Mouse (Mus musculus): Measurements from ENCODE around the gene Rnf144b. TPM values are rescaled to one million over a fixed set of nuclear protein-coding genes. Genes with fewer than 3 reads are reported as not detected.

Rnf144b gene
- total RNA-seq, 4 experiments from 2014 or later: 21.8 to 26.8 (median 26.2) TPM

DNA sequence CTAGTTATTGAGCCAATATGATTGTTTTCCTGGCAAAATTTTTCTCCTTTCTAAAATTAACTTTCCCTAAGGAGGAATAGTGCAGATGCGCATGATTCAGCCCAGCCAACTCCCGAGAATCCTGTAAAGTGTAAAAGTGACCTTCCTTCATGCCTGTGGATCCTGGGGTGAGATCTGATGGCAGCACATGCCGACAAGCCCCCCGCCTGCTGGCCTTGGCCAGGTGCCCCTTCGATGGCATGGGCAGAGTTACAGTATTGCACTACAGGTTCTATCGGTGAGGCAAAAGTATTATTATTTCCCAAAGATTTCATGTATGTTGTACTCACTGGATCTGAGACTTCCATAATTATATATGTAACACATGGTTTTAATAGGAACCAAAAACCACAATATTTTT is 2.5 kb downstream of the Rnf144b start:
- DNase-seq (ENCODE audit: low spot score): no peak

DNA sequence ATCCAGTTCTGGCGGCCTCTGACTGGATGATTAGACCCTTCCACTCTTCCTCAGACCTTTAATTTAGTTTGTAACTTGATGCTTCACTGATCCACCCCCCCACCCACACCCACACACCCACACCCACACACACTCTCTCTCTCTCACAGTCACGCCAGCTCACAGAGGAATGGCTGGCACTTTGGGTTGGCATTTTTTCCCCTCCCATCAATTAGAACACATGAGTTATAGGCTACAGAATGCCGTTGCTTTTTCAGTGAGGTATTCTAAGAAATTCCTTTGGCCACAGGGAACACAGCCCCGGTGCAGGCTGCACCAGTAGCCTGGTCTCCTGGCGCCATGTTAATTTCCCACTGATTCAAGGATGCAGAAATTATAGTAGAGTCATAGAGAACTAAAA is 3.1 kb downstream of the Rnf144b start:
- DNase-seq (ENCODE audit: low spot score): no peak

DNA sequence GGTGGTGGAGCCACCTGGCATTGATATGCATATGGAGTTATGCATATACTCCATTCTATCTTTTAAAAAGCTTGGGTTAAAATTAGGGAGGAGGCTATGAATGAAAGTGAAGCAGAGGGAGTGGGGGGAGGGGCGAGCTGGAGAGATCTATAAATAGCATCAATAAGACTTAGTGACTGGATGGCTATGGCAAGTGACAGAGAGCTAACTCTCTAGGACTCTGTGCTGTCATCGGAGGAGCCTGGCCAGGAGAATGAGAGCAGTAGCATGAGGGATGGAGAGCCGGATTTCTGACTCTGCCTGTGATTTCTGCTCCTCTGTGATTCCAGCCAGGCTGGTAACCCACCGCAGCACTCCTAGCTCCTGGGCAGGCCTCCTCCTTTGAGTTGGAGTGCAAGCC is 6.6 kb downstream of the Rnf144b start:
- DNase-seq (ENCODE audit: low spot score): no peak

DNA sequence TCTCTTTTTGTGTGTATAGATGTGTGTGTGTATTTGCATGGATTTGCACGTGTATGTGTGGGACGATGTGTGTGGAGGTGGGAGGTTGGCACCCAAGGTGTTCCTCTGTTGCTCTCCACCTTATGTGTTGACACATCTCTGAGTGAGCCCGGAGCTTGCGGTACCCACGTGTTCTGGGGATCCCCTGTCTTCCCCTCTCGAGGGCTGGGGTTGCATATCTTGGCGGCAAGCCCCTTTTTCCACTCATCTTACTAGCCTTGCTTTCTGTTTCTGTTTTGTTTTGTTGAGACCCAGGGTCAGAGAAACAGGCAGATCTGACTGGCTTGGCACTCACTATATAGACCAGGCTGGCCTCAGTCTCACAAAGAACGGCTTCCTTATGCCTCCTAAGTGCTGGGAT is 10.6 kb downstream of the Rnf144b start:
- DNase-seq (ENCODE audit: low spot score): no peak

DNA sequence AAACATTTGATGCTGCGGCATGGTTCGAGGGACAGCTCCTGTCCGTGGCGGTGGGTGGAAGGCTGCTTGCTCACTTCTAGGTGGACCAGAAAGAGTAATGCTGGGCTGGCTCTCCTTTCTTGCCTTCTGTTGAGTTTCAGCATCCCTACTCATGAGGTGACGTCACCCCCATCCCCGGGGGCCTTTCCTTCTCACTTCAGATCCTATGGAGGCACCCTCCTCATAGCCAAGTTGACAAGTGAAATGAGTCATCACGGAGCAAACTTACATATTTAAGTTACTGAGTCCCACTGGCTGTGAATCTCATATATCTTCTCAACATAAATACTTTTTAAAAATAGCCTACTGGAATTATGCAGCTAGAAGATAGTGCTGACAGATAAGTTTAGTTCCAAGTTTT is 12.4 kb downstream of the Rnf144b start:
- DNase-seq (ENCODE audit: low spot score): no peak

DNA sequence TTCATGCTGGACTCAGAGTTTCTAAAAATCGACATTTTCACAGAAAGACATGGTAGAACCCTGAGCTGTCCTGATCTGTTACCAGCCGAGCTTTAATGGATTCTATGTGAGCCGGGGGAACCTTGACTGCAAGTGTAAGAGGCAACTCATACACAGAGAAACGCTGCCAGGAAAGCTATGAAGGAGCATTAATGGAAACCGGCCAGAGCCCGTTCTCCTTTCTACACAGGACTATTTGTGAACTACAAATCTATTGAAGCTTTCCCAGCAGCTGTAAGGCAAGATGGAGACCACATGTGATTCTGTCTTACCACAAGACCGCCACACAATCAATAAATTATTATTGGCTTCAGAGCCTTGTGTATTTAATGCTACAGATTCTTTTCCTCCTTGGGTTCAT is 13.3 kb downstream of the Rnf144b start:
- no peak for DNase-seq (ENCODE audit: low spot score)

DNA sequence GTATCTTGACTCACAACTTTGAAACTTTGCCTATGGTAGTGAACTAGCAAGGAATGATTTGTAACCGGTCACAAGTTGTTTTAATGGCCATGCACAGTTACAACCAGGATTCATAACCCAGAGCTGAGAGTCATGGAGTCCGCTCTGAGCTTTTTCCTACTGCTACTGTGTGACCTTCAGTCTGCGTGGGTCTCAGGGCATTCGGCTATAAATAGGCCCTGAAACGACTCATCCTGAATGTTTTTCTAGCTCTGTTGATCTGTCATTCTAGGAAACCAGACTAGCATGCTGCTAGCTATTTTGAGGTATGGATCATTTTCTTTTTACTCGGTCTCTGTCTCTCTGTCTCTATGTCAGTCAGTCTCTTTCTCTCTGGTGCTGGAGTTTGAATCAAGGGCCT is 20.3 kb downstream of the Rnf144b start:
- no peak for DNase-seq (ENCODE audit: low spot score)

DNA sequence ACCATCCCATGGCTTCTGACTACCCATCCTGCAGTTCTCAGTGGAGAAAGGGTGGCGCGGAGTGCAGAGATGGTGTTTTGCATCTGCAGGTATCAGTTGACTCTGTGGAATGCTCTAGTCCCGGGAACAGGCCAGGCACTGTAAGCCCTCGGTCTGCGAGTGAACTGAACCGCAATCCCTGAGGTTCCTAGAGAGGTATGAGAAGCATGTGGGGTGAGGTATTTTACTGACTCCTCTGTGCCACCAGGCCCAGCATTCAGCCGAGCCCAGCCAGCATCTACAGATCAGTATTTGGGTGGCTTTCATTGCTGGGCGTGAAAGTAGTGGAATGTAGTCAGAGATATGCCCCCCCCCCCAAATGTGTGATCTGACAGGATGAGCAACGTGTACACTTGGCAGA is 23.5 kb downstream of the Rnf144b start:
- DNase-seq (ENCODE audit: low spot score): no peak

DNA sequence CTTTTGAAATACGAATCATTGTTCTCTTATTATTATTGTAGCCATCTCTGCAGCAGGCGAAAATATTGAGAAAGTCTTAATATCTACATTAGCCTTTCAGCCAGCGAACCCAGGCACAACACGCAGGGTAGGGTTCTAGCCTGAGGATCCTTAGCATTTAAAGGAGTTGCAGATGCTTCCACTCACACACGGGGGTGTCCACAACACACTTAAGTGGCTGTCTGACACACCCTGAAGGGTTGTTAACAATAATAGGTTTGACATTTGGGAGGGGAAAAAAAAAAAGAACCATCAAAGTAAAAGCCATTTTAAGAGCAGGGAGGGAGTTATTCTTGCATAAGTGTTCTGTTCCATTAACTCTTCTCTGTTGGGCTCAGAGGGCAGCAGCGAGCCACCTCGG is 23.9 kb downstream of the Rnf144b start:
- no peak for DNase-seq (ENCODE audit: low spot score)

DNA sequence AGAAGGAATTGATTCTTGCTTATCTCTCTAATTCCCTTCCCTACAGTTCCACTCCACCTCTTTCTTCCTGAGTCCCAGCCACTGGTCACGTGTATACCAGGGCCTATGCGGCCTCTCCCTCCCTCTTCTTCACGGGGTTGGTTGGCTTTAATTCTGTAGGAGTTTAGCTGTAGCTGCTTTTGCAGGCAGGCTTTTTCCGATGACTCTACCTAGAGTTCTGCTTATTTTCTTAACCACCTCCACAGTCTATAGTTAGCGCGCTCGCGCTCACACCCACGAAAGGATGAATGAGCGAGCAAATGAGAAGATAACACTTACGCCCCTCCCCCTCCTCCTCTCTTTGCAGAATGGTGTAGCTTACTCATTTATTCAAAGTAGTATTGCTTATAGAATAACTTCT is 26.1 kb downstream of the Rnf144b start:
- peak; percentile 8 for DNase-seq (ENCODE audit: low spot score)

DNA sequence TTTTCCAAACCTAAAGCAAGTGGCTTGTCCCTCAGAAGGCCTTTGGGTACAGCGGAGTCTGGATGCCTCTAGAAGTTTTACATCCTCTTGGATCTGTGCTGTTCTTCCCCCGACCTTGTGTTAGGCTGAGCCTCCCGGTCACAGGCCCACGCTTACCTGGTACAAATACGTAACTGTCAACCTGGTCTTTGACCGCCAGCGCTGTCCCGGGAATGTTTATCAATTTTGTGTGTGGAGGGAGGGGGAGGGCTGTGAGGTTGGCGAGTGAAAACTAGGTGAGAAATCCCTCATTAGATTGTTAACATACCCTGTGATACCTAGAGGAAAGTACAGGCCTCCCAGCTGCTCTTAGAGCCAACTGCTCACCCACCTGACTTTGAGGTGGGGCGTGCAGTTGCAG is 27.5 kb downstream of the Rnf144b start:
- DNase-seq (ENCODE audit: low spot score): no peak

DNA sequence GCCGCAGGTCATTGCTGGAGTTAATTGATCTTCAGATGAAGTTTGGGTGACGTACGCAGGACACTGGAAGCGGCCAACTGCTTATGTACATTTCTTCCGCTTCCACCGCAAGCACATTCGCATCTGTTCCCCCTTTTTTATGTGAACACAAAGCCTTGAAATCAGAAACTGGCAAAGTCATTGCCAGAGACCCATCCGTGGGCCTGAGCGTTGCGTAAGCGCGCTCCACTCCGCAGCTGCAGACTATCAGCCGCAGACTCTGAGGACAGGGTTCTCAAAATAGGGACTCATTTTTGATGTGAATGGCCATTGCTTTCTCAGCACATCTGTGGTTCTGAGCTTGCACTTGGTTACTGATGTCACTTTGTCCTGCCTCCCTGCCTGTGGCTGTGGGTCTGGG is 28.6 kb downstream of the Rnf144b start:
- DNase-seq (ENCODE audit: low spot score): peak; percentile 31

DNA sequence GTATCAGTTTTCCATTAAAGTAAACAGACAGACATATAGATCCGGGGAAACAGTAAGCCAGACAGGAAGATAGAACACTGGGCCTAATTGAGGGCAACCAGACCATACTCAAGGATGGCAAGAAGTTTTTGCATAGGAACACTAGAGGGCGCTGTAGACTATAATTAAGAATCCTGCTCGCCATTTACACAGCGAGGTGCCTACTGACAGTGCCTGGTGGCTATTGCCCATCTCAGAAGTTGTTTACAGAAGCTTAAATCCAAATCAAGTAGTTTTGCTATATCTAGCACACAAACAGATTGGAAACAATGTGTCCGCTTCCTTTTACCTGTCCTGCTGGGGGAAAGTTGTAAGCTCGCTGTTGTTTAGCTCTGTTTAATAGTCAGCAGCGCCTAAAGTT is 29.9 kb downstream of the Rnf144b start:
- DNase-seq (ENCODE audit: low spot score): peak; percentile 57

DNA sequence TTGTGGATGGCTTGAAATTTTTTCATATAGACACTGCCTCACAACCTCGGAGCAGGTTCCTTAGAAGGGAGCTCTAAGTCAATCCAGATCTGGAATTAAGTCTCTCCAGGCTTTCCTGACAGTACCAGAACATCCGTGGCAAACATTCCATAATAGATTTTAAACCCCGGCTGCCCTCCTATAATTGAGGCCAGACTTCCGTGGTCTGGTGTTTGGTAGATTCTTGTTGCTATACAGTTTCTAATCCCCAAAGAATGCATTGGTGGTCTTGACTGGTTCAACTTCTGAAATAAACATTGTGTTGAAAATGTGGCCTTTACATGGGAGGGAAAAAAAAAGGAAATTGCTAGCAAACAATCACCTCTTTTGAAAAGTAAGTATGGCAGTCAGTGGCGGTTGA is 30.8 kb downstream of the Rnf144b start:
- DNase-seq (ENCODE audit: low spot score): no peak

DNA sequence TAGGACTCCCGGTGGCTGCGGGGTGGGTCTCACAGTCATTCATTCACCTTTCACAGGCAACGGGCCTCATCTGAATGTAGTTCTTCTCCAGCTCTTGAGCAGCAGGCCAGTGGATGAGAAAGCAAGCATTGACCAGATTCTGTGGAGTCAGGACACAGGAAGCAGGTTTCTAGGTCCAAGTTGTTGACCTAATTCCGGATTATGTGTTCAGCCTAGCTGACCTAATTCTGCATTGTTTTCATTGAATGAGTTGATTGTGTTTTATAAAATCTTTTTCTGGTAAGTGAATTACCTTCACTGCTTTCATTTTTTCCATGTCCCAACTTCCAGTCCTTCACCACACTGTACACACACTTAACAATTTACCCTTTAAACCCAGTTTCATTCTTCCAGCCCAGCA is 32.4 kb downstream of the Rnf144b start:
- peak; percentile 12 for DNase-seq (ENCODE audit: low spot score)

DNA sequence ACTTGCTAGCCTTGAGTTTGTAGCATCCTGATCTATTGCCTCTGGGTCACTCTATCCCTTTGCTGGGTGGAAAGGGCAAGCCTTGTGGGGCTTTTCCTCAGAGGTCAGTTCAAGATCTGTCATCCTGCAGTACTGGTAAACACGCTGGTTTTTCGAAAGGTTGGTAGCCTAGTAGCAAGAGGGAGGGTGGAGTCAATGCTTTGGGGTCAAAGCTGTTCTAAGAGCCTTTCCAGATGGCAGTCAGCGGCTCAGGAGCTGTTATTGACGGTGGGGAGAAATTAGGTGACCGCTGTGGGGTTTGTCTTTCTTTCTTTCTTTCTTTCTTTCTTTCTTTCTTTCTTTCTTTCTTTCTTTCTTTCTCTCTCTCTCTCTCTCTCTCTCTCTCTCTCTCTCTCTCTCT is 34.4 kb downstream of the Rnf144b start:
- no peak for DNase-seq (ENCODE audit: low spot score)

DNA sequence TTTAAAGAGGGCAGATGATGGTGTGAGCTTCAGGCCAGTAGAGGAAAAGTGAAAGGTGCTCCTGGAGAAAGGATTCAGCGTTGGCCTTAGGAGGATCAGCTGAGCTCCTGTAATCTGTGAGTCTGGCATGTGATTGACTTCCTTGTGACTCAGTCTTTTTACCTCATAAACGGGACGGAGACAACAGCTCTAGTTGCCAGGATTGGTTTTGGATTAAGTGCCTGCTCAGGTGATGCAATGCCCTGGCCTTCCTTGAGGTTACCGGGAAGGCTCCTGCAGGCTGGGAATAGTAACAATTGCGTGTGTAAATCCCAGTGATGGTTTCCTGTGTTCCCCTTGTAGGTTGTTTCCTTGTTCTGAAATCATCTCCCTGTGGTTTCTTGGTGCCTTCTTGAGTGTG is 39.5 kb downstream of the Rnf144b start:
- no peak for DNase-seq (ENCODE audit: low spot score)

DNA sequence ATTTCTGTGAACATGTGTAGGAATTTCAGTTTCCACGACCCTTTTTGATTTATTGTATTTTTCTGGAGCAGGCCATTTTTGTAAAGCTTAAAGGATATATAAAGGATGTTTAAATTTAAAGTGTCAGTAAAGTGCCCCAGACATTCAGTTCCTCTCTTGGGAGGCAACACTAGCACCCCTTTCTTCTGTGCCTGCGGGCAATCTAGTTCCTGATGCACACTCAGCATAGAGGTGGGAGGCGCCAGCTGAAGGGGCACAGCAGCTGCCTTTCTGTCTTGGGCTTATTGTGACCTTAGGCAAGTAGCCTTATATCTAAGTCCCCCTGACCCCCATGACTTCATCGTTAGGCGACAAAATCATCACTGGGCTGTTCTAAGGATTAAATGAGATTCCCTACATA is 42.3 kb downstream of the Rnf144b start:
- DNase-seq (ENCODE audit: low spot score): no peak

DNA sequence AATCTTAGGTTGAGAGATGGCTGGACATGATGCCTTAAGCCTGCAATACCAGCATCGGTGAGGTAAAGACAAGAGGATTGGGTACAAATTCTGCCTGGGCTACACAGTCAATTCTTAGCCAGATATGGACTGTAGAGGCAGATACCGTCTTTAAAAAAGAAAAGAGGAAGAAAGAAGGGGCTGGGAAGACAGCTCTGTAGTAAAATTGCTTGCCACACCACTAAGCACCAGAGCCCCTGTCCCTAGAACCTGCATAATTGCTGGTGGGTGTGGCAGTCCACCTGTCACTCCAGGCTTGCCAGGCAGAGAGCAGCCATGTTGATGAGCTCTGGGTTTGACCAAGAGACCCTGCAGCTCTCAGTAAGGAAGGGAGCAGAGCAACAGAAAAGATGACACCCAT is 42.8 kb downstream of the Rnf144b start:
- no peak for DNase-seq (ENCODE audit: low spot score)

DNA sequence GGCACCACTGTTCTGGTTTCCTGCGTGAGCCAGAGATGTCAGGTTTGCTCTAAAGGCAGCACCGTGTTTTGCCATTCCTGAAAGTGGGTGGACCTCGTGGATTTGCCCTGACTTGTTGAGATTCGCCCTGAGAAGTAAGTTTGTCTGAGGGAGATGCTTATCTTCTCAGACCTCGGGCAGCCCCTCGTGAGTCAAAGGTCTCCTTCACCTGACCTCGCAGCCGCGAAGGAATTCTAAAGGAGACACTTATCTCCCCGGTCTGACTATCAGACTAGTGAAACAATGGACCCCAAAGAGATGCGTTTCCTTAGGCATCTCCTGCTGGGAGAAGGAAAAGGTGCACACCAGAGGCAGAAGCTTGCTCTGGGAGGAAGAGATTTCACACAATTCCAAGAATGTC is 46.0 kb downstream of the Rnf144b start:
- DNase-seq (ENCODE audit: low spot score): no peak

DNA sequence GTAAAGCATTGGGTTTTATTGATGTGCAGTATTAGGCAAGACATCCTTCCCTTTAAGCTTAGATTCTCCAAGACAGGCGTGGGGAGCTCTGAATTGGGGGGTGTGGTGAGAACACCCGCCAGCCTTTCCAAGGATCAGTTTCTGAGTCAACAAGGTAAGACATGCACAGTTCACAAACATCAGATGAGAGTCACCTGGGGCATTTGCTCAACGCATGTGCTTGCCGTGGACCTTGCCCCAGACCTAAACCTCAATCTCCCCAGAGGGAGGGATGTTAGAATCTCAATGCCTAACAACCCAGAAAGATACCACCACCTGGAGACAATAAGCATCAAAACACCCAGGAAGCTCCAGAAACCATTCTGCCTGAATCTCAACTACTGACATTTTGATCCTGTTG is 47.6 kb downstream of the Rnf144b start:
- no peak for DNase-seq (ENCODE audit: low spot score)

DNA sequence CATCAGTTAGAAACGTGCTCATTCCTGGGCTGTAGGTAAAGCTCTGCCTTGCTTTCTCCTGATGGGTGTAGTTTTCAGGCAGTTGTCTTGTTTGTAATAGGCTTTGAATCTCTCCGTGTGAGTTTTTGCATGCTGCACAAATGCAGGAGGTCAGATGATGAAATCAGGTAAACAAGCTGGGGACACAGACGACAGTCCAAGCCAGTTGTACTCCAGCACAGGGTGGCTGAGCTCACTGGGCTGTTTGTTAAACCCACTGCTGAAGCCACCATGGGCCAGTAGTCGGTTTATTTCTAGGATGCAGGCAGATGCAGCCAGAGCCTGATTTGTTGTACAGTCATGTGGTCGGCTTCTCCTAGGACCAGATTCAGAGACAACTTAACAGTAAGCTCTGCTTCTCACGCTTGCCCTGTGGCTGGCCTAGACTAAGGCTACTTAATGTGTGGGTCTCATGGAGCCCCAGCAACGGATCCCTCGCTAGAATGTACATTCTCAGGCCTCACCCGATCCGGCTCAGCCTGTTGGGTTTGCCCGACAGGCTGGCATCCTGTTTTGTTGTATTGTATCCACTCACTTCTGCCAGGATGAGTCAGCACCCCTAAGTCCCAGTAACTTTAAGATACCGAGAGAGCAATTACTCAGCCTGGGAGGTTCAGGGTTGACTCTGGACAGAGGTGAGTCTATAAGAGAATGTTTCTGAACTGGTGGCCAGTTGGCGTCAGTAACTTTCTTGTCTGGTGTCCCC is 48.5 kb downstream of the Rnf144b start:
- no peak for DNase-seq (ENCODE audit: low spot score)

DNA sequence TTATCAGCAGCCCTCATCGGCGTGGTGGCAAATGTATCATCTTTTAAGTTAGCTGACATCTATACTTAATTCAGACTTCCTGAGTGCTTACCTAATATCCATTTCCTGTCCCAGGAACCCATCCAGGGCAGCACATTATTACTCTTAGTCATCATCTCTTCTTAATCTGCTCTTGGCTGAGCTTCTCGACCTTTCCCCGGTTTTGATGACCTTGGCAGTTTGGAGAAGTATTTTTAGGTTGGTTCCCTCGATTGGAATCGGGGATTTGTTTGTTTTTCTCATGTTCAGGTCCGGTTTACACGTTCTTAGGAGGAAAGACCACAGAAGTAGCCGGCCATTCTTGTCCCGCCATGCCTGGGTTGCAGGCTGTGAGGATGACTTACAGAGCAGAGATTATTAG is 50.4 kb downstream of the Rnf144b start:
- DNase-seq (ENCODE audit: low spot score): no peak

DNA sequence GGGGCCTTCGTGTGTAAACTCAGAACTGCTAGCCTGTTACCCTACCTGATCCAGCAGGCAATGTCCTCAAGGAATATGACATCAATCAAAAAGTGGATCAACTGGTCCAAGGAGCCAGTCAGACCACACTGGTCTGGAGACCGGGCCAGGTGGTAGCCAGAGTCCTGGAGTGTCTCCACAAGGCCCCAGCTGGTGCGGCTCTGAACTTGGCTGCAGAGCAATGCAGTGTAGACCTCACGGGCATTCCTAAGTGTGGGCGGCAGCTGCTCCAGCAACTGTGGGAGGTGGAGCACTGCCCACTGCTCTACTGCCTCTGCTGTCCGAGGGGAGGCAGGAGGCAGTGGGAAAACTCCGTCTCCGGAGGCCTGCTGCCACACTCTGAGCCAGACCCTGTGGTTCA is 55.7 kb downstream of the Rnf144b start:
- no peak for DNase-seq (ENCODE audit: low spot score)
